Mouse (Mus musculus): ENCODE measurements around the gene Nr1h4. TPM values are rescaled to one million over a fixed set of nuclear protein-coding genes. Genes with fewer than 3 reads are reported as not detected.

The Nr1h4 gene
- polyA plus RNA-seq, 1 experiment: not detected

GRCm38 (mm10) chr10:89443623-89444151 lies 89.7 kb downstream of the Nr1h4 start, which contains the start of gene Gas2l3:
Gas2l3 (minus strand) TSS chr10:89443967.
- TF ChIP-seq POLR2A (IDR thresholded peaks at IDR 0.05; ENCODE audit: insufficient read depth, low read depth, low read length): no peak
- no peak for TF ChIP-seq CTCF (IDR thresholded peaks at IDR 0.05; ENCODE audit: insufficient read depth, low read depth, low read length)
- Histone ChIP-seq H3K4me3 (ENCODE audit: insufficient read depth, low read depth, low read length) (peak within 1 kb of the TSS; percentile 62), H3K27ac (ENCODE audit: insufficient read depth, low read depth, low read length) (no peak within 1 kb of the TSS), H3K4me1 (ENCODE audit: control insufficient read depth, insufficient read depth, low read length) (0 out of 2 replicates have a peak, but pooled peaks cover 2% of the 10 kb centered on the region)
- under 1% methylated on average over 39 of the region's 39 CpGs for WGBS

DNA sequence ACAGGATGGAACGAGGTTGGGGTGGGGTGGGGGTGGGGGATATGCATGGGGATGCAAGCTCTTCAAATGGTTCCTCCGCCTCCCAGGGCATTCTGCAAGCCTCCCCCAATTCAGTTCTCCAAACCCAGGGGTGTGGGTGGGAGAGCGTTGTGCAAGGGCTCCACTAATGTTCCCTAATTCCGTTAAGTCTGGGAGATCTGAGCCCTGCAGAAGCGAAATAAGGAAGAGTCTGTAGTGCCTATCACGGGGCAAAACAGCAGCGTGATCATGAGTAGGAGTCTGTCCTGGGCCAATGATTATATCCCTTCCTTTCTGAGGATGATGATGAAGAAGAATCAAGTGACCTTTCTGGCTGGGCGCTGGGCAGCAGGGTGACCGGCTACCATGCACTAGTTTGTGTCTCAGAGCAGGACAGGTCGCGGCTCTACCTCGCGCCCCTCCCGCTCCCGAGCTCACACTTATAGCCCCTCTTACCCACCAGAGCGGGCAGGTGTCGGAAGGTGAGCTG lies 90.2 kb downstream of the Nr1h4 start:
- 1% methylated on average over 17 of the region's 17 CpGs for WGBS
- TF ChIP-seq CTCF (IDR thresholded peaks at IDR 0.05; ENCODE audit: insufficient read depth, low read depth, low read length) (no peak), POLR2A (IDR thresholded peaks at IDR 0.05; ENCODE audit: insufficient read depth, low read depth, low read length) (no peak)
- Histone ChIP-seq H3K4me1 (ENCODE audit: control insufficient read depth, insufficient read depth, low read length) (0 out of 2 replicates have a peak, but pooled peaks cover 3% of the 10 kb centered on the region), H3K27ac (ENCODE audit: insufficient read depth, low read depth, low read length) (no peak overlapping the region), H3K4me3 (ENCODE audit: insufficient read depth, low read depth, low read length) (peak overlapping the region; percentile 62)

- Histone ChIP-seq H3K4me1 (ENCODE audit: control insufficient read depth, insufficient read depth, low read length) (0 out of 2 replicates have a peak, but pooled peaks cover 6% of the 10 kb centered on the region), H3K4me3 (ENCODE audit: insufficient read depth, low read depth, low read length) (no peak overlapping the region), H3K27ac (ENCODE audit: insufficient read depth, low read depth, low read length) (no peak overlapping the region)
- 17% methylated on average over 4 of the region's 4 CpGs for WGBS
- TF ChIP-seq CTCF (IDR thresholded peaks at IDR 0.05; ENCODE audit: insufficient read depth, low read depth, low read length): no peak
- TF ChIP-seq POLR2A (IDR thresholded peaks at IDR 0.05; ENCODE audit: insufficient read depth, low read depth, low read length): no peak
These were observed 90.7 kb downstream of the Nr1h4 start for GRCm38 (mm10) chr10:89442640-89443039.

- Histone ChIP-seq H3K4me3 (ENCODE audit: insufficient read depth, low read depth, low read length) (no peak overlapping the region), H3K27ac (ENCODE audit: insufficient read depth, low read depth, low read length) (no peak overlapping the region), H3K4me1 (ENCODE audit: control insufficient read depth, insufficient read depth, low read length) (0 out of 2 replicates have a peak, but pooled peaks cover 6% of the 10 kb centered on the region)
- TF ChIP-seq CTCF (IDR thresholded peaks at IDR 0.05; ENCODE audit: insufficient read depth, low read depth, low read length): no peak
- no peak for TF ChIP-seq POLR2A (IDR thresholded peaks at IDR 0.05; ENCODE audit: insufficient read depth, low read depth, low read length)
- WGBS: 96% methylated on average over 3 of the region's 3 CpGs
These were observed 91.4 kb downstream of the Nr1h4 start for GRCm38 (mm10) chr10:89441961-89442360.

GRCm38 (mm10) chr10:89439380-89439779 lies 94.0 kb downstream of the Nr1h4 start:
- WGBS: 95% methylated on average over 7 of the region's 7 CpGs
- Histone ChIP-seq H3K4me1 (ENCODE audit: control insufficient read depth, insufficient read depth, low read length) (peaks cover 13% of the 10 kb centered on the region), H3K27ac (ENCODE audit: insufficient read depth, low read depth, low read length) (no peak overlapping the region), H3K4me3 (ENCODE audit: insufficient read depth, low read depth, low read length) (no peak overlapping the region)
- no peak for TF ChIP-seq POLR2A (IDR thresholded peaks at IDR 0.05; ENCODE audit: insufficient read depth, low read depth, low read length)
- no peak for TF ChIP-seq CTCF (IDR thresholded peaks at IDR 0.05; ENCODE audit: insufficient read depth, low read depth, low read length)

DNA sequence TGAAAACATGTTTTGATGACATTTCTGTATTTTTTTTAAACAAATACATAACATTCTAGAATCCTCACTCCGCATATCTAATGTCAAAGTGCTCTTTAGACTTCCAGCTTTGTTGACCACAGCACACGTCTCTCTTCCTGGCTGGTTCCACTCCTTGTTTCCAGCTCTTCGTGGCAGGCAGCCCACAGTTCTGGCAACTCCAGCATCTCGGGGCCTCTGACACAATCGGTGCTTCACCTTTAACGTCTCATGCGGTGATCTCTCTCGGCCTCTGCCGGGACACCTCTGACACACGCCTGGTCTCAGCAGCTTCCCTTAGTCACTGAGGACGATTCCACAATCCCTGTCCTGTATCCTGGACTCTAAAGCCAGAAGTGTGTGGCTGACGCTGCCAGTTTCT lies 95.4 kb downstream of the Nr1h4 start:
- 71% methylated on average over 12 of the region's 12 CpGs for WGBS
- TF ChIP-seq POLR2A (IDR thresholded peaks at IDR 0.05; ENCODE audit: insufficient read depth, low read depth, low read length) (no peak), CTCF (IDR thresholded peaks at IDR 0.05; ENCODE audit: insufficient read depth, low read depth, low read length) (no peak)
- no peak overlapping the region for H3K4me3 ChIP-seq (ENCODE audit: insufficient read depth, low read depth, low read length)
- H3K4me1 ChIP-seq (ENCODE audit: control insufficient read depth, insufficient read depth, low read length): peaks cover 11% of the 10 kb centered on the region
- no peak overlapping the region for H3K27ac ChIP-seq (ENCODE audit: insufficient read depth, low read depth, low read length)

DNA sequence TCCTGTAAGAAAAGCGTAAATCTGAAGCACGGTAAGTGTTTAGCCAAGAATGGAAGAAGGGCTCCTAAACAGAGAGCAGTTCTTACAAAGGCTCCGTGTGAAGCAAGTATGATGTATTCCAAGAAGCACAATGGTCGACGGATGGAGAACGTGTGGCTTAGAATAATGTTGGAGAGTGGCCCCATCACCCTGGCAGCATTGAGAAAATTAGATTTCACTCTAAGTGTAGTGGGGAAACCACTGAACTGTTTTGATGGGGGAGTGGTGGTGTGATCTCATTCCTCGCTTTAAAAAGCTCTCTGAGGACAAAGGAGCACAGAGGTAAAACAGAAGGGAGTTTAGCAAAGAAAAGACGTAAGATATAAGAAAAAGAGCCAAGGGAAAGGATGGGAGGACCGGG lies 95.9 kb downstream of the Nr1h4 start:
- 57% methylated on average over 9 of the region's 9 CpGs for WGBS
- H3K4me3 ChIP-seq (ENCODE audit: insufficient read depth, low read depth, low read length): no peak overlapping the region
- peaks cover 11% of the 10 kb centered on the region for H3K4me1 ChIP-seq (ENCODE audit: control insufficient read depth, insufficient read depth, low read length)
- no peak for TF ChIP-seq CTCF (IDR thresholded peaks at IDR 0.05; ENCODE audit: insufficient read depth, low read depth, low read length)
- TF ChIP-seq POLR2A (IDR thresholded peaks at IDR 0.05; ENCODE audit: insufficient read depth, low read depth, low read length): no peak
- H3K27ac ChIP-seq (ENCODE audit: insufficient read depth, low read depth, low read length): no peak overlapping the region

DNA sequence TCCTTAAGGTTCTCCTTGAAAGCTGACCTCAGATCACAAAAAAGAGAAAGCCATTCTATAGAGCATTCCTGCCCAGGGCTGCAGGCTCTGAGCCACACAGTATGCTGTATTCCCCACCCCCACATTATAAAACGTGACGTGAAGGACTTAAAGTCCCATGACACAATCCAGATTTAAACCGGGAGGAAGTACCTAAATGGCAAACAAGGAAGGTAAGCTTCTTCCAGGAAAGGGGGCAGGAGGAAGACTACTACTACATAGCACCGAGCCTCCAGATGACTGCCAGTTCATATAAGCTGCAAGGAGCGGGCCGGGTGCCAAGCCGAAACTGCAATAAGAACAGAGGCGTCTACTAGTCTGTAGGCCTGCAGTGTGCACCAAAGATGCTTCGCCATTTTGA lies 97.5 kb downstream of the Nr1h4 start:
- TF ChIP-seq POLR2A (IDR thresholded peaks at IDR 0.05; ENCODE audit: insufficient read depth, low read depth, low read length) (no peak), CTCF (IDR thresholded peaks at IDR 0.05; ENCODE audit: insufficient read depth, low read depth, low read length) (no peak)
- WGBS: 76% methylated on average over 9 of the region's 9 CpGs
- H3K27ac ChIP-seq (ENCODE audit: insufficient read depth, low read depth, low read length): no peak overlapping the region
- peaks cover 11% of the 10 kb centered on the region for H3K4me1 ChIP-seq (ENCODE audit: control insufficient read depth, insufficient read depth, low read length)
- no peak overlapping the region for H3K4me3 ChIP-seq (ENCODE audit: insufficient read depth, low read depth, low read length)

DNA sequence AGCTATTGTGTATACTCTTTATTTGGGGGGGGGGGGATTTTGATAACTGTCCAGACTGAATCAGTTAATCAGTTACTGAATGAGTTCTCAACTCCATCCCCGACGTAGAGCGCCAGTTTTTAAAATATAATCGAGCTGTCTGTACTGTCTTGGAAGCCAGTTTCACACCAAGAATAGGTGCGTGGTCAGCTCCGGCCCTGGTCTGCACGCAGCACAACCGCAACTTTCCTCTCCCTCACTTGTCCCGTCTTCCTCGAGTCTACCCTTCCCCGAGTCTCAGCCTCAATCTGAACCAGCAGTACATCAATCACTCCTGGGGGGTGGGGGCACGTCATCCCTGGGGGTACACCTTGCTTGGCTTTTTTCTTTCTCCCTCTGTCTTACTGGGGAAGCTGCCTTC lies 98.0 kb downstream of the Nr1h4 start:
- peaks cover 11% of the 10 kb centered on the region for H3K4me1 ChIP-seq (ENCODE audit: control insufficient read depth, insufficient read depth, low read length)
- no peak overlapping the region for H3K27ac ChIP-seq (ENCODE audit: insufficient read depth, low read depth, low read length)
- WGBS: 58% methylated on average over 12 of the region's 12 CpGs
- H3K4me3 ChIP-seq (ENCODE audit: insufficient read depth, low read depth, low read length): no peak overlapping the region
- TF ChIP-seq POLR2A (IDR thresholded peaks at IDR 0.05; ENCODE audit: insufficient read depth, low read depth, low read length) (no peak), CTCF (IDR thresholded peaks at IDR 0.05; ENCODE audit: insufficient read depth, low read depth, low read length) (no peak)
